Mouse (Mus musculus) heart, adult 8-10 months (tissue): ENCODE results near the gene Unc93b1. TPM values are rescaled to one million over a fixed set of nuclear protein-coding genes. Genes with fewer than 3 reads are reported as not detected.
A peak's percentile ranks its signal among the peaks of the same experiment; 100 is the strongest.

Experiments used
- DNase-seq: peaks from one replicate; pipeline ENCODE4 v3.0.0; 2022; ENCODE audit warnings: low spot score
- total RNA-seq, 4 experiments: library from RNA; stranded (reverse); gene quantifications; 2 replicates each; pipeline ENCODE4 v1.2.4; 2022

The Unc93b1 gene
- total RNA-seq, 4 experiments from 2014 or later = 11.1 to 19.2 (median 13.7) TPM

- DNase-seq = peak; percentile 51
Observed at GRCm38 (mm10) chr19:3985261-3985681, 50.3 kb downstream of the Unc93b1 start.

- peak; percentile 87 for DNase-seq
Observed at GRCm38 (mm10) chr19:3986334-3986733, 51.3 kb downstream of the Unc93b1 start, which contains the start of gene Acy3. TSS of gene Acy3 (plus strand) at chr19:3986570.

GRCm38 (mm10) chr19:3988066-3988465 is 53.1 kb downstream of the Unc93b1 start:
- no peak for DNase-seq

- DNase-seq = no peak
Observed at GRCm38 (mm10) chr19:3988750-3989149, 53.8 kb downstream of the Unc93b1 start.

- DNase-seq = no peak
Observed at GRCm38 (mm10) chr19:3990804-3991203, 55.8 kb downstream of the Unc93b1 start.

GRCm38 (mm10) chr19:3991562-3991961 is 56.6 kb downstream of the Unc93b1 start:
- no peak for DNase-seq

- DNase-seq = no peak
Observed at GRCm38 (mm10) chr19:3991966-3992365, 57.0 kb downstream of the Unc93b1 start.

- DNase-seq = no peak
Observed at GRCm38 (mm10) chr19:3992416-3992815, 57.4 kb downstream of the Unc93b1 start, which contains the start of gene Tbx10. TSS of gene Tbx10 (plus strand) at chr19:3992752.

- no peak for DNase-seq
Observed at GRCm38 (mm10) chr19:3994932-3995331, 59.9 kb downstream of the Unc93b1 start.

GRCm38 (mm10) chr19:3995505-3995904 is 60.5 kb downstream of the Unc93b1 start:
- DNase-seq = no peak

GRCm38 (mm10) chr19:3996106-3996505 is 61.1 kb downstream of the Unc93b1 start:
- DNase-seq = no peak

GRCm38 (mm10) chr19:3996747-3997146 is 61.8 kb downstream of the Unc93b1 start:
- DNase-seq = no peak

GRCm38 (mm10) chr19:3997231-3997630 is 62.2 kb downstream of the Unc93b1 start:
- DNase-seq = no peak

GRCm38 (mm10) chr19:3998335-3998734 is 63.3 kb downstream of the Unc93b1 start:
- no peak for DNase-seq

Other genes with a start within 250 kb of the Unc93b1 start
- gene Lrp5, start 248.6 kb upstream of the Unc93b1 start, total RNA-seq = 10 to 100 TPM; 48.9 to 52.9 (median 50.7) TPM
- 1 to 10 TPM; 5.5 to 8.2 (median 6.5) TPM for gene 1810055G02Rik, start 226.9 kb upstream of the Unc93b1 start, total RNA-seq
- 10 to 100 TPM; 23.7 to 29.4 (median 28.2) TPM for gene Kmt5b, start 167.8 kb upstream of the Unc93b1 start, total RNA-seq
- gene Chka, start 83.4 kb upstream of the Unc93b1 start, total RNA-seq = 10 to 100 TPM in 1 of 4 experiments, 1 to 10 TPM in 3; 8.3 to 10.4 (median 8.7) TPM
- gene Tcirg1, start 28.1 kb upstream of the Unc93b1 start, total RNA-seq = 10 to 100 TPM in 2 of 4 experiments, 1 to 10 TPM in 2; 8.5 to 13.9 (median 9.3) TPM
- gene Ndufs8, start 22.4 kb upstream of the Unc93b1 start, total RNA-seq = 100 to 1,000 TPM; 481 to 543 (median 507) TPM
- gene Aldh3b1, start 5.4 kb upstream of the Unc93b1 start, total RNA-seq = 1 to 10 TPM in 3 of 4 experiments, under 1 TPM in 1; 0.76 to 2.2 (median 1.6) TPM
- gene Aldh3b3, start 23.5 kb downstream of the Unc93b1 start, total RNA-seq = 1 to 10 TPM in 1 of 4 experiments, under 1 TPM in 3; 0.35 to 1.2 (median 0.55) TPM
- under 1 TPM in 2 of 4 experiments, not detected in 2; 0.19 to 0.23 TPM for gene Aldh3b2, start 37.1 kb downstream of the Unc93b1 start, total RNA-seq
- gene Acy3, start 51.4 kb downstream of the Unc93b1 start, total RNA-seq = 10 to 100 TPM; 24.2 to 32.4 (median 28.4) TPM
- not detected for gene Tbx10, start 57.6 kb downstream of the Unc93b1 start, total RNA-seq
- gene Nudt8, start 65.4 kb downstream of the Unc93b1 start, total RNA-seq = 100 to 1,000 TPM; 134 to 165 (median 153) TPM
- 1 to 10 TPM in 1 of 4 experiments, under 1 TPM in 3; 0.69 to 1.6 (median 0.81) TPM for gene Gm49405, start 65.4 kb downstream of the Unc93b1 start, total RNA-seq
- 100 to 1,000 TPM; 255 to 281 (median 261) TPM for gene Doc2g, start 68.1 kb downstream of the Unc93b1 start, total RNA-seq
- gene Ndufv1, start 77.6 kb downstream of the Unc93b1 start, total RNA-seq = 1,000 to 10,000 TPM; 1,087 to 1,207 (median 1,176) TPM
- 100 to 1,000 TPM; 355 to 468 (median 390) TPM for gene Gstp1, start 102.8 kb downstream of the Unc93b1 start, total RNA-seq
- gene Gstp2, start 110.8 kb downstream of the Unc93b1 start, total RNA-seq = 100 to 1,000 TPM; 131 to 147 (median 142) TPM
- not detected for gene Gstp3, start 124.4 kb downstream of the Unc93b1 start, total RNA-seq
- gene Cabp2, start 146.4 kb downstream of the Unc93b1 start, total RNA-seq = not detected
- gene Cdk2ap2, start 162.0 kb downstream of the Unc93b1 start, total RNA-seq = 10 to 100 TPM; 33.6 to 43.4 (median 39.5) TPM
- 10 to 100 TPM; 17.0 to 22.1 (median 18.3) TPM for gene Pitpnm1, start 164.8 kb downstream of the Unc93b1 start, total RNA-seq
- 10 to 100 TPM; 65.9 to 79.6 (median 70.7) TPM for gene Aip, start 190.7 kb downstream of the Unc93b1 start, total RNA-seq
- gene Gpr152, start 204.6 kb downstream of the Unc93b1 start, total RNA-seq = not detected
- not detected for gene Cabp4, start 208.8 kb downstream of the Unc93b1 start, total RNA-seq
- gene Coro1b, start 213.4 kb downstream of the Unc93b1 start, total RNA-seq = 10 to 100 TPM; 34.9 to 55.9 (median 42.8) TPM
- 1 to 10 TPM in 3 of 4 experiments, under 1 TPM in 1; 0.73 to 2.4 (median 1.3) TPM for gene Ptprcap, start 218.4 kb downstream of the Unc93b1 start, total RNA-seq
- 10 to 100 TPM; 15.6 to 17.9 (median 17.0) TPM for gene Rps6kb2, start 228.2 kb downstream of the Unc93b1 start, total RNA-seq
- 10 to 100 TPM; 28.3 to 37.5 (median 30.5) TPM for gene Carns1, start 240.3 kb downstream of the Unc93b1 start, total RNA-seq